Mouse (Mus musculus) kidney, embryonic 15.5 days (tissue): ENCODE data around the gene Gm4064. TPM values are rescaled to one million over a fixed set of nuclear protein-coding genes. Genes with fewer than 3 reads are reported as not detected.
"Not testable (repeated sequence)": the region's sequence is repeated elsewhere in the genome, so short reads cannot be mapped to it uniquely, and the experiment has no call there.

Experiments
- ATAC-seq: fragments of 200-750 bp; cut with Nextera tagmentation; replicated peaks from 2 replicates; pipeline ENCODE4 v1.8.0; 2017; ENCODE audit warnings: moderate TSS enrichment; ENCODE audit not compliant: low FRiP score
- H3K27ac ChIP-seq: fragments of 300-500 bp; sonication (generic); 2 replicates; pipeline ENCODE4 v1.5.1; 2015; ENCODE audit warnings: mild to moderate bottlenecking, inconsistent platforms
- H3K27me3 ChIP-seq: fragments of 300-500 bp; sonication (generic); 2 replicates; pipeline ENCODE4 v1.6.1; 2015; ENCODE audit warnings: inconsistent platforms
- H3K36me3 ChIP-seq: fragments of 300-500 bp; sonication (generic); 2 replicates; pipeline ENCODE4 v1.6.1; 2015; ENCODE audit warnings: inconsistent platforms
- H3K4me1 ChIP-seq: fragments of 300-500 bp; sonication (generic); 2 replicates; pipeline ENCODE4 v1.6.1; 2015; ENCODE audit warnings: inconsistent platforms
- H3K4me2 ChIP-seq: fragments of 300-500 bp; sonication (generic); 2 replicates; pipeline ENCODE4 v1.6.1; 2015; ENCODE audit warnings: moderate library complexity, mild to moderate bottlenecking, inconsistent platforms
- H3K4me3 ChIP-seq: fragments of 300-500 bp; sonication (generic); replicated peaks from 2 replicates; pipeline ENCODE4 v1.5.1; 2015; ENCODE audit warnings: mild to moderate bottlenecking, inconsistent platforms
- H3K9ac ChIP-seq: fragments of 300-500 bp; sonication (generic); 2 replicates; pipeline ENCODE4 v1.6.1; 2015; ENCODE audit warnings: mild to moderate bottlenecking, inconsistent platforms
- H3K9me3 ChIP-seq: fragments of 300-500 bp; sonication (generic); replicated peaks from 2 replicates; pipeline ENCODE4 v1.6.1; 2016; ENCODE audit warnings: inconsistent platforms
- WGBS: fragments of 180-500 bp; shearing (Covaris S2); methylation state at CpG from one replicate; pipeline ENCODE4 v1.1.7; 2015; ENCODE audit warnings: mixed read lengths; 5-methylcytosine and 5-hydroxymethylcytosine counted together
- polyA plus RNA-seq: library from polyadenylated mRNA; unstranded; fragments of >200 nt; fragmentation: Nextera tagmentation; extraction: Ambion mirVana; gene quantifications from 2 replicates; pipeline ENCODE4 v1.2.1, GENCODE M21; 2015

The Gm4064 gene
- polyA plus RNA-seq: not detected in 2 replicates

DNA sequence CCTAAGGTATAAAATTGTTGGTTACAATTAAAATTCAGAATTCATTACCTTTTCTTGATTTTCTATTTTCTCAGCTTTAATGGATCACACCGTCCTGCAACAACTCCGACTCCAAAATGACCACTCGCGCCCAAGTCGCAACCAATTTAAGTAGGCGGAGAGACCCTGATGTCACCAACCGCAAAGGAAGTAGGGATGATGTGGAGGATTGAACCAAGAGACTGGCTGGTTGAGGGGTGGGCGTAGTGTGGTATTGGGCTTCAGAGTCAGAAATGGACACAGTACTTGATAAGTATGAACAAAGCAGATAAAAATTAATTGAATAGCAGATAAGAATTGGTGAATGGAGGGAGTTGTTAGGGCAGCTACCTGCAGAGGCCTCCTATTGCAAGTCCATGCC lies at the start of gene Gm4064:
Gene Gm4064 (minus strand): TSS at position 101 of the 400 bp plus-strand sequence.
- ATAC-seq, H3K36me3 ChIP-seq, H3K27ac ChIP-seq, H3K9ac ChIP-seq, H3K27me3 ChIP-seq, H3K4me2 ChIP-seq, H3K4me3 ChIP-seq, H3K9me3 ChIP-seq, H3K4me1 ChIP-seq: not testable (repeated sequence)
- WGBS: no CpG with 5 or more reads among the region's 8 CpGs

DNA sequence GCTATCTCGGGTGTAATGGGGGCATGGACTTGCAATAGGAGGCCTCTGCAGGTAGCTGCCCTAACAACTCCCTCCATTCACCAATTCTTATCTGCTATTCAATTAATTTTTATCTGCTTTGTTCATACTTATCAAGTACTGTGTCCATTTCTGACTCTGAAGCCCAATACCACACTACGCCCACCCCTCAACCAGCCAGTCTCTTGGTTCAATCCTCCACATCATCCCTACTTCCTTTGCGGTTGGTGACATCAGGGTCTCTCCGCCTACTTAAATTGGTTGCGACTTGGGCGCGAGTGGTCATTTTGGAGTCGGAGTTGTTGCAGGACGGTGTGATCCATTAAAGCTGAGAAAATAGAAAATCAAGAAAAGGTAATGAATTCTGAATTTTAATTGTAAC lies 34.4 kb upstream of the Gm4064 start, which contains the start of the genes Rbmy and Gm10256:
Gene Rbmy (plus strand): TSS at position 301 of the 400 bp plus-strand sequence.
Gene Gm10256 (plus strand): TSS at position 320 of the 400 bp plus-strand sequence.
- H3K9me3 ChIP-seq, H3K27me3 ChIP-seq, H3K4me2 ChIP-seq, H3K4me3 ChIP-seq, H3K4me1 ChIP-seq, ATAC-seq, H3K9ac ChIP-seq, H3K27ac ChIP-seq, H3K36me3 ChIP-seq: not testable (repeated sequence)
- WGBS: no CpG with 5 or more reads among the region's 9 CpGs

Other genes starting within 250 kb of the Gm4064 start
- not detected in 2 replicates for gene H2al2c, start 197.1 kb downstream of the Gm4064 start, polyA plus RNA-seq
- gene Sry, start 132.5 kb downstream of the Gm4064 start, polyA plus RNA-seq: not detected in 2 replicates
- gene H2al2b, start 75.5 kb downstream of the Gm4064 start, polyA plus RNA-seq: not detected in 2 replicates
- gene Rbmy, start 34.5 kb upstream of the Gm4064 start, polyA plus RNA-seq: not detected in 2 replicates
- gene Gm10256, start 34.5 kb upstream of the Gm4064 start, polyA plus RNA-seq: not detected in 2 replicates
- 0.13 and 0.18 TPM in 2 replicates for gene Gm10352, start 104.8 kb upstream of the Gm4064 start, polyA plus RNA-seq
- not detected in 2 replicates for gene Gm29289, start 136.4 kb upstream of the Gm4064 start, polyA plus RNA-seq